Mouse (Mus musculus): ENCODE measurements around the gene Chn2. TPM values are rescaled to one million over a fixed set of nuclear protein-coding genes. Genes with fewer than 3 reads are reported as not detected.

Gene Chn2
- total and polyA plus RNA-seq, 3 experiments, result not detected

DNA sequence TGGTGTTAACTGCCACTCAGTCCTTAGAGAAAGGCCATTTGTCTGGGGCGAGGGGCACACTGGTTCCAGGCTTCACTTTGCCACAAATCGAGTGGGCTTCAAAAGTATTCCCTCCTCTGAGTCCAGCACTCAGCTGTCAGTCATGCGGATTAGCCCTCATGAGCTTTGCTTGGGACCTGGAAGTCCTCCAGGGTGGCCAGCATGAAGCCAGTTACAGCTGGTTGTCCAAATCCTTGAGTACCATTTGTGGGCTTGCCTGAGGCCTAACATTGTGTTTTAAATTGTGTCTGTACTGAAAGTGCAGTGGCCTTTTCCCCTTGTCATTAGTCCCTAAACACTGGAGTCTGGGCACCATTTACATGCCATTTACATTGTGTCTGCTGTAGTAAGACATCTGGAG is 101.8 kb downstream of the Chn2 start:
- no peak overlapping the region for H3K27ac ChIP-seq (ENCODE audit: control insufficient read depth, low read depth, low read length)
- no peaks in the 10 kb centered on the region for H3K4me1 ChIP-seq (ENCODE audit: control insufficient read depth in 1 of 2, insufficient read depth in 2 of 2, low read length in 2 of 2)
- no peaks in the 10 kb centered on the region for H3K9me3 ChIP-seq (replicated peaks; ENCODE audit: insufficient read depth, low read length)
- no peak overlapping the region for H3K4me3 ChIP-seq (ENCODE audit: control insufficient read depth in 1 of 2, insufficient read depth in 1 of 2, low read depth in 2 of 2, low read length in 2 of 2)
- no peaks in the 10 kb centered on the region for H3K27me3 ChIP-seq (ENCODE audit: control insufficient read depth in 1 of 2, insufficient read depth in 2 of 2, low read length in 2 of 2)
- no peak overlapping the region for H3K9ac ChIP-seq (ENCODE audit: control insufficient read depth, low read depth, low read length, poor library complexity, severe bottlenecking)
- DNase-seq (ENCODE audit: low read depth, low spot score), result no peak
- H3K36me3 ChIP-seq (ENCODE audit: control insufficient read depth in 1 of 2, insufficient read depth in 2 of 2, low read length in 2 of 2), result no peaks in the 10 kb centered on the region
- TF ChIP-seq ELF1 (IDR thresholded peaks at IDR 0.05; ENCODE audit: low read depth, low read length) (no peak), MYB (IDR thresholded peaks at IDR 0.05; ENCODE audit: low read depth, low read length) (no peak), NRF1 (IDR thresholded peaks at IDR 0.05; ENCODE audit: insufficient read depth, low read depth, low read length, poor library complexity, severe bottlenecking) (no peak), EP300 (IDR thresholded peaks at IDR 0.05; ENCODE audit: low read depth in 1 of 2, low read length in 2 of 2) (no peak), KAT2A (conservative IDR thresholded peaks at IDR 0.05; ENCODE audit: low read depth, low read length) (no peak), RCOR1 (IDR thresholded peaks at IDR 0.05; ENCODE audit: low read depth, low read length) (no peak), GATA1 (IDR thresholded peaks at IDR 0.05; ENCODE audit: low read depth, low read length) (no peak), ETS1 (IDR thresholded peaks at IDR 0.05; ENCODE audit: low read depth, low read length) (no peak), TCF12 (IDR thresholded peaks at IDR 0.05; ENCODE audit: low read depth, low read length) (no peak), GABPA (IDR thresholded peaks at IDR 0.05; ENCODE audit: low read depth, low read length) (no peak), POLR2AphosphoS5 (IDR thresholded peaks at IDR 0.05; ENCODE audit: borderline replicate concordance, low read depth, low read length) (no peak), CHD1 (IDR thresholded peaks at IDR 0.05; ENCODE audit: low read depth, low read length) (no peak), HCFC1 (IDR thresholded peaks at IDR 0.05; ENCODE audit: low read depth, low read length) (no peak), E2F4 (IDR thresholded peaks at IDR 0.05; ENCODE audit: borderline replicate concordance, low read depth, low read length) (no peak), ZC3H11A (IDR thresholded peaks at IDR 0.05; ENCODE audit: low read depth, low read length) (no peak), RAD21 (IDR thresholded peaks at IDR 0.05; ENCODE audit: low read depth, low read length) (no peak), ZMIZ1 (IDR thresholded peaks at IDR 0.05; ENCODE audit: low read depth, low read length) (no peak), USF1 (IDR thresholded peaks at IDR 0.05; ENCODE audit: low read depth, low read length) (no peak), MAX (IDR thresholded peaks at IDR 0.05; ENCODE audit: low read length) (no peak), ZKSCAN1 (IDR thresholded peaks at IDR 0.05; ENCODE audit: low read depth, low read length) (no peak)
- H3K79me2 ChIP-seq (ENCODE audit: control insufficient read depth, insufficient read depth, low read length, poor library complexity), result no peaks in the 10 kb centered on the region
